Mouse (Mus musculus) small intestine, adult 2 months (tissue): ENCODE measurements around the gene Retreg1.

Source experiments
- CTCF ChIP-seq: fragments of 200-500 bp; IDR thresholded peaks from 2 replicates; pipeline ENCODE4 v1.5.1; 2012; ENCODE audit warnings: low read depth, mild to moderate bottlenecking, control low read depth, inconsistent platforms, low read length, moderate library complexity, mixed read lengths; ENCODE audit not compliant: insufficient replicate concordance, insufficient read length; ENCODE audit errors: extremely low read depth
- POLR2A ChIP-seq: fragments of 200-500 bp; IDR thresholded peaks from 2 replicates; pipeline ENCODE4 v1.6.1; 2012; ENCODE audit warnings: low read depth, mild to moderate bottlenecking, control low read depth, inconsistent platforms, low read length, moderate library complexity

DNA sequence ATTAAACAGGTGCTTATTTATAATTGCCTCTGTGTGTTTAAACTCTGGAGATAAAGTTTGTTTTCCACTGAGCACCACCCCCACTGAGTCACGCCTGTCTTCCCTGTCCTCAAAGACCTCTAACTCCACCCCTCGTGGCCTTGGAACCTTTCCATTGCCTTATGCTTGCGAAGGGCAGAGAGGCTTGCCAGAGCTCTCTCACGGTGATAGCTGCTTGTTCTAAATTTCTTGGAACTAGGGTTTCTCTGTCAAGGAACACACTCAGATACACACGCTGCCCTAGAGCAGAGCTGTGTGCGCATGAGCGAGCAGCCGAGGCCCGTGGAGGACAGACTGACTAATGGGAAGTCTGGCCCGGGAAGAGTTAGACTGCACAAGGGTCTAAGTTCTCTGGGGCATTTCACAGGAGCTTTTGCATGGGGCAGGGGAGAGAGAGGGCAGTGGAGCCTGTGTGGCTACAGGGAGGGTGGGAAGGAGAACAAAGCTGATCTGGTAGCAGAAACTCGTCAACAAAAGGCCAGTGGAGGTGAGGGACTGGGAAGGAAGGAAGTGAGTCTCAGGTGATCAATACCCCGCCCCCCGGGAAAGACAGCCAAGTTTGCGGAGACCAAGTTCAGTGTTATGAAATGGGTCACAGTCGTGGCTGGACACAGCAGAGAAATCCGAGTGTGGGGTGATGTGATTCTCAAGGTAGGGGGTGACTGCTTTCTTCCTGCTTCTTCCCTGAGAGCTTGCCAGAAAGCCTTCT, 90.1 kb downstream of the Retreg1 start:
- TF ChIP-seq CTCF (peak; percentile 1; the same call in 1 of the 2 replicates), POLR2A (peak; percentile 73; the same call in 1 of the 2 replicates)
